Mouse (Mus musculus) MEL (cell line): ENCODE data around the gene AI854703.

Experiments
- JUND ChIP-seq: IDR thresholded peaks from 2 replicates; pipeline ENCODE4 v1.6.1; 2011; ENCODE audit warnings: low read depth, mild to moderate bottlenecking, improper control_type of control experiment, low read length
- MEF2A ChIP-seq: IDR thresholded peaks from 2 replicates; pipeline ENCODE4 v1.6.1; 2014; ENCODE audit warnings: low read depth, mild to moderate bottlenecking, inconsistent platforms, low read length, improper control_type of control experiment; ENCODE audit not compliant: poor library complexity, insufficient replicate concordance, severe bottlenecking; ENCODE audit errors: extremely low read depth
- ZMIZ1 ChIP-seq: IDR thresholded peaks from 2 replicates; pipeline ENCODE4 v1.6.1; 2012; ENCODE audit warnings: low read depth, mild to moderate bottlenecking, inconsistent platforms, low read length, improper control_type of control experiment, moderate library complexity

- TF ChIP-seq JUND (no peak), ZMIZ1 (no peak), MEF2A (no peak)
Observed at GRCm38 (mm10) chr6:48681472-48682090, 55.0 kb downstream of the AI854703 start.
